Mouse (Mus musculus) MEL (cell line): Measurements from ENCODE around the gene Cep68. TPM values are rescaled to one million over a fixed set of nuclear protein-coding genes. Genes with fewer than 3 reads are reported as not detected.
A peak's percentile ranks its signal among the peaks of the same experiment; 100 is the strongest.

ENCODE experiments used
- DNase-seq: peaks from one replicate; pipeline ENCODE4 v3.0.0; 2011; ENCODE audit warnings: low read depth, low spot score
- H3K27ac ChIP-seq: 2 replicates; pipeline ENCODE4 v1.5.1; 2012; ENCODE audit warnings: low read depth, mild to moderate bottlenecking, control low read depth, low read length, moderate library complexity; ENCODE audit not compliant: control insufficient read depth
- H3K27me3 ChIP-seq, 2 experiments: fragments of 150-350 bp in 1 of 2; sonication (generic) in 1 of 2; 2 replicates each; pipeline ENCODE4 v1.6.1; 2012; ENCODE audit warnings: low read length in 2 of 2, mild to moderate bottlenecking in 2 of 2, improper control_type of control experiment in 1 of 2, moderate library complexity in 1 of 2; ENCODE audit not compliant: insufficient read depth in 2 of 2, control insufficient read depth in 1 of 2
- H3K36me3 ChIP-seq, 2 experiments: 2 replicates each; pipeline ENCODE4 v1.6.1; 2012 to 2014; ENCODE audit warnings: low read length in 2 of 2, improper control_type of control experiment in 1 of 2, inconsistent platforms in 1 of 2, mild to moderate bottlenecking in 1 of 2; ENCODE audit not compliant: insufficient read depth in 2 of 2, control insufficient read depth in 1 of 2
- H3K4me1 ChIP-seq, 2 experiments: fragments of 150-350 bp in 1 of 2; sonication (generic) in 1 of 2; 2 replicates each; pipeline ENCODE4 v1.6.1; 2012; ENCODE audit warnings: low read length in 2 of 2, improper control_type of control experiment in 1 of 2, mild to moderate bottlenecking in 1 of 2; ENCODE audit not compliant: insufficient read depth in 2 of 2, control insufficient read depth in 1 of 2
- H3K4me3 ChIP-seq, 2 experiments: fragments of 150-350 bp in 1 of 2; sonication (generic) in 1 of 2; 2 replicates each; pipeline ENCODE4 v1.5.1; 2012; ENCODE audit warnings: low read depth in 2 of 2, low read length in 2 of 2, mild to moderate bottlenecking in 2 of 2, moderate library complexity in 2 of 2, control low read depth in 1 of 2, improper control_type of control experiment in 1 of 2; ENCODE audit not compliant: control insufficient read depth in 1 of 2, insufficient read depth in 1 of 2
- H3K79me2 ChIP-seq: 2 replicates; pipeline ENCODE4 v1.6.1; 2012; ENCODE audit warnings: mild to moderate bottlenecking, low read length, moderate library complexity; ENCODE audit not compliant: control insufficient read depth, poor library complexity, insufficient read depth
- H3K9ac ChIP-seq: 2 replicates; pipeline ENCODE4 v1.6.1; 2012; ENCODE audit warnings: low read depth, mild to moderate bottlenecking, control low read depth, low read length, moderate library complexity; ENCODE audit not compliant: control insufficient read depth, poor library complexity, severe bottlenecking
- H3K9me3 ChIP-seq: fragments of 150-350 bp; sonication (generic); replicated peaks from 2 replicates; pipeline ENCODE4 v1.6.1; 2012; ENCODE audit warnings: mild to moderate bottlenecking, low read length, improper control_type of control experiment, moderate library complexity; ENCODE audit not compliant: insufficient read depth
- BHLHE40 ChIP-seq: IDR thresholded peaks from 2 replicates; pipeline ENCODE4 v1.6.1; 2012; ENCODE audit warnings: low read depth, mild to moderate bottlenecking, inconsistent platforms, low read length, improper control_type of control experiment, borderline replicate concordance
- CHD1 ChIP-seq: IDR thresholded peaks from 2 replicates; pipeline ENCODE4 v1.6.1; 2012; ENCODE audit warnings: low read depth, mild to moderate bottlenecking, inconsistent platforms, low read length, improper control_type of control experiment
- CTCF ChIP-seq, 3 experiments: IDR thresholded peaks in 2 of 3; conservative IDR thresholded peaks in 1 of 3; 2 replicates each; pipeline ENCODE4 v1.5.1; 2011 to 2012; ENCODE audit warnings: low read length in 3 of 3, low read depth in 2 of 3, mild to moderate bottlenecking in 2 of 3, improper control_type of control experiment in 1 of 3, inconsistent platforms in 1 of 3, mixed read lengths in 1 of 3, moderate library complexity in 1 of 3; ENCODE audit not compliant: control insufficient read depth in 1 of 3, insufficient read depth in 1 of 3, poor library complexity in 1 of 3, severe bottlenecking in 1 of 3
- ELF1 ChIP-seq: IDR thresholded peaks from 2 replicates; pipeline ENCODE4 v1.6.1; 2014; ENCODE audit warnings: low read depth, mild to moderate bottlenecking, inconsistent platforms, low read length, improper control_type of control experiment, moderate library complexity
- EP300 ChIP-seq, 2 experiments: IDR thresholded peaks; 2 replicates each; pipeline ENCODE4 v1.6.1; 2011; ENCODE audit warnings: improper control_type of control experiment in 2 of 2, low read length in 2 of 2, low read depth in 1 of 2, mild to moderate bottlenecking in 1 of 2
- ETS1 ChIP-seq: IDR thresholded peaks from 2 replicates; pipeline ENCODE4 v1.6.1; 2012; ENCODE audit warnings: low read depth, mild to moderate bottlenecking, inconsistent platforms, low read length, improper control_type of control experiment, moderate library complexity
- HCFC1 ChIP-seq: IDR thresholded peaks from 2 replicates; pipeline ENCODE4 v1.6.1; 2012; ENCODE audit warnings: low read depth, mild to moderate bottlenecking, inconsistent platforms, low read length, improper control_type of control experiment, moderate library complexity
- KAT2A ChIP-seq: conservative IDR thresholded peaks from 2 replicates; pipeline ENCODE4 v1.6.1; 2012; ENCODE audit warnings: low read depth, low read length, improper control_type of control experiment, inconsistent platforms
- MAZ ChIP-seq: IDR thresholded peaks from 2 replicates; pipeline ENCODE4 v1.6.1; 2012; ENCODE audit warnings: low read depth, mild to moderate bottlenecking, inconsistent platforms, low read length, improper control_type of control experiment
- MYB ChIP-seq: IDR thresholded peaks from 2 replicates; pipeline ENCODE4 v1.6.1; 2011; ENCODE audit warnings: mild to moderate bottlenecking, low read depth, low read length, improper control_type of control experiment
- MYC ChIP-seq: IDR thresholded peaks from 2 replicates; pipeline ENCODE4 v1.6.1; 2011; ENCODE audit warnings: low read depth, mild to moderate bottlenecking, low read length, improper control_type of control experiment, moderate library complexity
- NELFE ChIP-seq: IDR thresholded peaks from 2 replicates; pipeline ENCODE4 v1.6.1; 2011; ENCODE audit warnings: low read depth, low read length, improper control_type of control experiment
- NRF1 ChIP-seq: IDR thresholded peaks from 2 replicates; pipeline ENCODE4 v1.6.1; 2014; ENCODE audit warnings: low read depth, mild to moderate bottlenecking, inconsistent platforms, low read length, improper control_type of control experiment, moderate library complexity; ENCODE audit not compliant: poor library complexity, insufficient read depth, severe bottlenecking
- POLR2A ChIP-seq, 2 experiments: IDR thresholded peaks; 2 replicates each; pipeline ENCODE4 v1.6.1; 2011 to 2012; ENCODE audit warnings: low read length in 2 of 2, mild to moderate bottlenecking in 2 of 2, control low read depth in 1 of 2, improper control_type of control experiment in 1 of 2, low read depth in 1 of 2, moderate library complexity in 1 of 2; ENCODE audit not compliant: control insufficient read depth in 1 of 2, insufficient read depth in 1 of 2, poor library complexity in 1 of 2
- POLR2AphosphoS2 ChIP-seq: IDR thresholded peaks from 2 replicates; pipeline ENCODE4 v1.6.1; 2011; ENCODE audit warnings: low read length, improper control_type of control experiment
- SIN3A ChIP-seq: IDR thresholded peaks from 2 replicates; pipeline ENCODE4 v1.6.1; 2012; ENCODE audit warnings: low read length, improper control_type of control experiment, inconsistent platforms
- TAL1 ChIP-seq: IDR thresholded peaks from 2 replicates; pipeline ENCODE4 v1.6.1; 2012; ENCODE audit warnings: mild to moderate bottlenecking, inconsistent platforms, low read length, moderate library complexity, mixed read lengths
- TBP ChIP-seq: IDR thresholded peaks from 2 replicates; pipeline ENCODE4 v1.8.0; 2011; ENCODE audit warnings: low read depth, low read length, improper control_type of control experiment
- TCF12 ChIP-seq: IDR thresholded peaks from 2 replicates; pipeline ENCODE4 v1.6.1; 2014; ENCODE audit warnings: low read depth, mild to moderate bottlenecking, inconsistent platforms, low read length, improper control_type of control experiment, moderate library complexity
- USF1 ChIP-seq: IDR thresholded peaks from 2 replicates; pipeline ENCODE4 v1.6.1; 2014; ENCODE audit warnings: low read depth, mild to moderate bottlenecking, inconsistent platforms, low read length, improper control_type of control experiment, moderate library complexity
- ZKSCAN1 ChIP-seq: IDR thresholded peaks from 2 replicates; pipeline ENCODE4 v1.6.1; 2012; ENCODE audit warnings: low read depth, mild to moderate bottlenecking, inconsistent platforms, low read length, improper control_type of control experiment, moderate library complexity
- ZMIZ1 ChIP-seq: IDR thresholded peaks from 2 replicates; pipeline ENCODE4 v1.6.1; 2012; ENCODE audit warnings: low read depth, mild to moderate bottlenecking, inconsistent platforms, low read length, improper control_type of control experiment, moderate library complexity
- ZNF384 ChIP-seq: IDR thresholded peaks from 2 replicates; pipeline ENCODE4 v1.6.1; 2012; ENCODE audit warnings: low read depth, mild to moderate bottlenecking, inconsistent platforms, low read length, improper control_type of control experiment
- polyA plus RNA-seq, 2 experiments: library from polyadenylated mRNA; stranded (reverse) in 1 of 2; unstranded in 1 of 2; fragments of >175 nt in 1 of 2; fragments of >200 nt in 1 of 2; gene quantifications; 2 replicates each; pipeline versions ENCODE4 v1.2.1 to v1.2.4; 2012; ENCODE audit warnings: low replicate concordance in 2 of 2, low read depth in 1 of 2; ENCODE audit not compliant: insufficient read length in 2 of 2, insufficient read depth in 1 of 2, missing spikeins in 1 of 2
- total RNA-seq: library from RNA; depleted of rRNA; stranded (reverse); fragments of 300-350 nt; gene quantifications from 2 replicates; pipeline ENCODE4 v1.2.3, GENCODE M21; 2012

Gene Cep68
- total and polyA plus RNA-seq, 3 experiments: 22.2 to 24.7 TPM; not detected in 1

- Histone ChIP-seq H3K9me3 (no peaks in the 10 kb centered on the region), H3K27me3 (no peaks in the 10 kb centered on the region), H3K79me2 (peaks cover 43% of the 10 kb centered on the region), H3K9ac (peak within 1 kb of the TSS; percentile 96), H3K4me1 (peaks cover 14 to 29% of the 10 kb centered on the region in 2 experiments), H3K27ac (peak within 1 kb of the TSS; percentile 76), H3K36me3 (peaks cover 0 to 35% of the 10 kb centered on the region in 2 experiments; a peak in 3 of 4 replicates), H3K4me3 (peak within 1 kb of the TSS; percentile 84 to 99)
- peak; percentile 100 for DNase-seq
- TF ChIP-seq ETS1 (peak; percentile 87), EP300 (IDR thresholded peaks at IDR 0.05; ENCODE audit: low read depth in 1 of 2, low read length in 2 of 2) (peak in 1 of 2 experiments; percentile 22; a peak in 1 of 4 replicates), ZKSCAN1 (no peak), TBP (peak; percentile 43; the same call in 1 of the 2 replicates), USF1 (peak; percentile 49; the same call in 1 of the 2 replicates), SIN3A (peak; percentile 89), CHD1 (no peak), NELFE (peak; percentile 68), MAZ (peak; percentile 100), TAL1 (no peak), HCFC1 (peak; percentile 99), ZNF384 (peak; percentile 84), MYC (0 out of 2 replicates have a peak, but pooled peaks have one; percentile 45), BHLHE40 (no peak), ELF1 (peak; percentile 97), CTCF (IDR thresholded peaks at IDR 0.05 in 2 of 3, conservative IDR thresholded peaks at IDR 0.05 in 1 of 3; ENCODE audit: control insufficient read depth in 1 of 3, insufficient read depth in 1 of 3, low read depth in 2 of 3, low read length in 3 of 3, poor library complexity in 1 of 3, severe bottlenecking in 1 of 3) (peak in 2 of 3 experiments; percentile 66 to 77; a peak in 4 of 6 replicates), TCF12 (0 out of 2 replicates have a peak, but pooled peaks have one; percentile 27), NRF1 (peak; percentile 85), ZMIZ1 (peak; percentile 85), POLR2AphosphoS2 (peak; percentile 79; the same call in 1 of the 2 replicates), POLR2A (IDR thresholded peaks at IDR 0.05; ENCODE audit: control insufficient read depth in 1 of 2, insufficient read depth in 1 of 2, low read depth in 1 of 2, low read length in 2 of 2, poor library complexity in 1 of 2) (peak; percentile 87 to 90), KAT2A (peak; percentile 96), MYB (no peak)
These were observed 48.3 kb downstream of the Cep68 start, which contains the start of gene Rab1a for GRCm38 (mm10) chr11:20200713-20201575. Rab1a (plus strand) TSS chr11:20201432.
